Mouse (Mus musculus) lung, adult 18-20 months (tissue): ENCODE measurements around the gene Ckb.
"Not testable (repeated sequence)": the region's sequence is repeated elsewhere in the genome, so short reads cannot be mapped to it uniquely, and the experiment has no call there.

Source experiments
- DNase-seq, 2 experiments: peaks; one replicate each; pipeline ENCODE4 v3.0.0; 2022; ENCODE audit warnings: mixed read lengths in 2 of 2

Gene Ckb

GRCm38 (mm10) chr12:111667421-111667820 is 4.7 kb downstream of the Ckb start:
- DNase-seq: no peak

DNA sequence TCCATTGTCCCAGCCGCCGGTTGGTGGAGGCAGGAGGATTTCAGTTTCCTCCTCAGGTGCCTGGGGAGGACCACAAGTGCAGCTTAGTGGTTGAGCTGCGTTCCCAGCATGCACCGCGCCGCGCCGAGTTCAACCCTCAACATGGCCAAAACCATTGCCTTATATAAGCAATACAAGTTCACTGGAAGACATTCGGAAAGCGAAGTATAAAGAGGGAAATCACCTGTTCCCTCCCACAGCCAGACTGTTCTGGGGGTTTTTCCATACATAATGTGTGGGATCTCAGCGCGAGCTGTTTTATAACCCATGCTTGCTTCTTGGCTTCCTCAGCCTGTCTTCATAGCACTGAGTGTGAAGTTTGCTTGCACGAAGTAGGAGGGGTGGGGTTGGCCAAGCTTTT is 5.8 kb downstream of the Ckb start:
- no peak for DNase-seq

GRCm38 (mm10) chr12:111665041-111665880 is 6.9 kb downstream of the Ckb start:
- DNase-seq: no peak

DNA sequence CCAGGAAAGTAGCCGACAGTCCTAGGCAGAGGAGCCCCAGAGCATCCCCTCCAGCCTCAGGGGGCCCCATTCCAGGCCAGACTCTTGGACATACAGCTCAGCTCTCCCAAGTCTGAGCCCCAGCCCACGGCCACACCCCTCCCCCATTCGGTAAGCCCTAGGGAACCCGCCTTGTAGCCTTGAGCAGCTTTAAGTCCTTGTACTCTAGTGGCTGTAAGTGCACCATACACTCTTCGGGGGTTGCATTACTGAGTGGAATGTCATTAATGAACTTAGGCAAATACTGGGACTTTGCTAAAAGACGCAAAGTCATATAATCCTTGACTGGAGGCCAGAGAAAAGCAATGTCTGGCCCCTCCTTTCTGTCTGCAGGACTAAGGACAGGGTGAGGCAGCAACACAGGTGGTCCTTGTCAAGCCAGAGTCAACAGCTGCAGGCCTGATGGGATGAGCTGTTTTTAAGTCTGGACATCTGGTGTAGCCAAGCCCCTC is 7.9 kb downstream of the Ckb start:
- peak; percentile 47 to 53 for DNase-seq

GRCm38 (mm10) chr12:111663228-111664143 is 8.7 kb downstream of the Ckb start:
- DNase-seq: no peak

DNA sequence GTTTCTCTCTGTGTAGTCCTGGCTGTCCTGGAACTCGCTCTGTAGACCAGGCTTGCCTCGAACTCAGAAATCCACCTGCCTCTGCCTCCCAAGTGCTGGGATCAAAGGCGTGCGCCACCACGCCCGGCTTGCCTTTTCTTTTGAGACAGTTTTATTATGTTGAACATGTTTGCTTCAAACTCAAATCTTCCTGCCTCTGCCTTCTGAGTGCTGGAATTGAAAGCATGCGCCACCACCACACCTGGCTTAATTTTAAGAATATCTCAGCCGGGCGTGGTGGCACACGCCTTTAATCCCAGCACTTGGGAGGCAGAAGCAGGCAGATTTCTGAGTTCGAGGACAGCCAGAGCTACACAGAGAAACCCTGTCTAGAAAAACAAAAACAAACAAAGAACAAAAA is 10.6 kb downstream of the Ckb start:
- DNase-seq: not testable (repeated sequence)

GRCm38 (mm10) chr12:111660628-111661027 is 11.5 kb downstream of the Ckb start:
- no peak for DNase-seq

DNA sequence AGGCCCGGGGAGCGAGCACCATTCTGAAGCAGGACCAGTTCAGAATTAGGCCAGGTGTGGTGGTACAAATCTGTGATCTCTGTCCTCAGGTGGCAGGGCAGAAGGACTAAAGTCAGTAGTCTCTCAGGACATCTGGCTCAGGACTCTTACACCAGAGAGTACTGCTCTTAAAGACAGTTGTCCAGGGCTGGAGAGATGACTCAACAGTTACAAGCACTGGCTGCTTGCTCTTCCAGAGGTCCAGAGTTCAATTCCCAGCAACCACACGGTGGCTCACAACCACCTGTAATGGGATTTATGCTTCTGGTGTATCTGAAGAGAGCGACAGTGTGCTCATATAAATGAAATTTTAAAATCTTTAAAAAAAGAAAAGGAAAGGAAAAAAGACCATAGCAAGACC is 12.8 kb downstream of the Ckb start:
- DNase-seq: no peak

- DNase-seq: no peak
These were observed 16.4 kb downstream of the Ckb start for GRCm38 (mm10) chr12:111655695-111656094.

DNA sequence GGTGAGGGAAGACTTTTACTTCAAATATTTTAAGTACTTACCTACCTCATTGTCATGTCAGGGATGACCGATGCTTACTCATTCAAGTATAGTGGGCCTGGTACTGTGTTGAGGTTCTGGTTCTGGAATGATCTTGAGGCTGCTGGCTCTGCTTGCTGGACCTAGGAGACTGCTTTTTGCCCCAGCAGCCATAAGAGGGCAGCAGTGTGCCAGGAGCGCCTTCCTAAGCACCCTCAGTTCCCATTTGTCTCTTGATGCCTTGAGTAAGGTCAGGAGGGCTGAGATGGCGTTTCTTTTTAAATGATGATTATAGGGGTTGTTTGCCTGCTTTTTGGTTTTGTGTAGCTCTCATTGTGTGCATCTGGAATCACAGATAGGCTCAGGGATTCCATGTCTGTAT is 18.7 kb downstream of the Ckb start:
- peak; percentile 53 to 58 for DNase-seq

- DNase-seq: no peak
These were observed 19.2 kb downstream of the Ckb start for GRCm38 (mm10) chr12:111652953-111653352.

- peak; percentile 29 to 42 for DNase-seq
These were observed 24.0 kb downstream of the Ckb start for GRCm38 (mm10) chr12:111648061-111648645.
